Mouse (Mus musculus): ENCODE data around the gene Adcy6.

GRCm38 (mm10) chr15:98648071-98648470 lies 38.2 kb upstream of the Adcy6 start:
- TF ChIP-seq CTCF (conservative IDR thresholded peaks at IDR 0.05; ENCODE audit: low read length) (no peak), POU5F1 (IDR thresholded peaks at IDR 0.05; ENCODE audit: borderline replicate concordance, low read length) (no peak)

Measured in E14TG2a.4 (cell line).